Mouse (Mus musculus) kidney, adult 11 months (tissue): ENCODE measurements around the gene Galnt10.

ENCODE experiments used
- DNase-seq: peaks from one replicate; pipeline ENCODE4 v3.0.0; 2022

The Galnt10 gene

DNA sequence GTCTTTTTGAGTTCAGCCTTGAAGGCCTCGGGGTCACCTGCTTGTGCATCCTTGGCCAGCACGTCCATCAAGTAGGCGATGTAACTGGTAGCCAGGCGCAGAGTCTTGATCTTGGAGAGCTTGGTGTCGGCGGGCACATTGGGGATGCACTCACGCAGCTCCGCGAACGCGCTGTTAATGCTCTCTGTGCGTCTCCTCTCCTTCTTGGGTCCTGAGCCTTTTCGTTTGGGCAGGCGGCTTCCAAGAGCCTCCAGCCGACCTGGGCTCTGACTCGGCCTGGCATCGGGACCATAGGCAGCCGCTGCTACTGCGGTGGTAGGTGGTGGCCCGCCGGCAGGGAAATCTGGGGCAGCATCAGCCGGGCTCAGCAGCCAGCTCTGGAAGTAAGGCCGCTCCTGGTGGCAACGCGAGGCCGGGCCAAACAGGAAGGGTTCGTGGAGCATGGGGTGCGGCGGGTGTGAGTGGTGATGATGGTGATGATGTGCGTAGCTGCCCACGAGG is 186.1 kb downstream of the Galnt10 start:
- no peak for DNase-seq

DNA sequence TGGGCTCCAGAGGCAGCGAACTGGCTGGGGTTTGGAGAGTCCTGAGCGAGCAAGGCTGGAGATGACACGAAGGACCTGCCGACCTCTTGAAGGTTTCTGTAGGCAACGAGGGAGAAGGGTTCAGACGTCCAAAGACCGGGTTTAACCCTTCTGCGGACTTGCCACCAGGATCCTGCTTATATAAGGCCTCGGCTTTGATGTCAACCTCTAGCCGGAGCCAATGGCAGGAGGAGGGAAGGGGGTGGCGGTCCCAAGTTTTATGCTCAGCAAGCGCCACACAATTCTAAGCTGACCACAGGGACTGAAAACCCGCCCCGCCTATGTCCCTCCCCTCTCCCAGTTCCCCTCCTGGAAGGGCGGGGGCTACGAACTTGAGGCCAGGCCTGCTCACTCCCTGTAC is 186.6 kb downstream of the Galnt10 start:
- DNase-seq, result no peak

DNA sequence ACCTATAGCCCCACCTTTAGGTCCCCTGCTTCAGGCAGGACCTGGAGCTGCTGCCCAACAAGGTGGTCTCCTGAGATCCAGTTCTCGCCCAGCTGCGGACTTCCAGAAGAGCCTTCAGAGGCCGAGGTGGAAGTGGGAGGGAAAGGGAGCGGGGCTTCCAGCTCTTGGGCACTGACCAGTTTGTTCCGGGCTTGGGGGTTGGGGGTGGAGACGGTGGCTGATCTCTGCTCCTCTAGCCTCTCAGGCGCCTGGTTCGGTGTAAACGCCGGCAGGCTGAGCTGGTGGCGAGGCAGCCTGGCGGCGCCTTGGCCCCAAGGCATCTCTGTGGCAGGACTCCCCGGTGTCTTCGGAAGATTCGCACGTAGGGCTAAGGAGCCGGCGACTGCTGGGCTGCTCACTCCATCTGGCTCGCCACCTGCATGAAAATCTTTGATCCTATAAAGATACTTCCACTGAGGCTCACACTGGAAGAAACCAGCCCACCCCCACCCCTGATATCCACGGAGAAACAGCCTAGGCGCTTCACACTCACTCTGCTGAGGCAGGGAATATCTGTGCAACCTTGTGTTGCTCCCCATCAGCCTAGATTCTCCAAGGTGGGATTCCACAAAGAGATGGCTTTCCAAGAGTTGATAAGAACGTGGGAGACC is 187.4 kb downstream of the Galnt10 start, which contains the start of gene Hand1:
Gene Hand1, minus strand, starts transcription at position 267 of the 650 bp plus-strand sequence.
- no peak for DNase-seq

DNA sequence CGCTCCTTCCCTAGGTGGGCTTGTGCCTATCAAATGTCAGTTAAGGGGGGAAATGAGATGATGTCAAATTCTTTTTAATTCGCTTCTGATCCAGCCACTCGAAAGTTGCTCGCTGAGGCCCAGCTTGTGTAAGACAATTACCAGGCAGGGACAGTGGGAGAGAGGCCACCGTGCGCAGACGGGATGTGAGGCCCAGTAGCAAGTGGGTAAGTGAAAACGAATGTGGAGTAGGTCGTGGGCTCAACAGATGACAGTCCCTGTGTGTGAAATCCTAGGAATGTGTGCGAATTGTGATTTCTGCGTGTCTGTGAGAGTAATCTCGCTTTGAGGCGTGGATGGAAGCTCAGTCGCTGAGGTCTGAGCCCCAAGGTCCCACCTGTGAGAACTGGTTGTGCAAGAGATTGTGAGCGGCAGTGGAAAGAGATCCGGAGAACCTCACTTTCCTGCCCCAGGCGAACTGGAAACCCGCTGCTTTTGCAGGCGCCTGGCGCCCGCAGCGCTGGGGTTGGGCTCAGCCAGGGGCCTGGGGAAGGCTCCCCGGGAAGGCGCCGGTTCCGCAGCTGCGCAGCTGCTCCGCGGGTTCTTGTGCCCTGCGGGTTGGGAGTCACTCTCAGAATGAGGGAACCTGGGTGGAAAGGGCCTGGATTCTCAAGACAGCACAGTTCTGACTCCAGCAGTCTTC is 188.2 kb downstream of the Galnt10 start:
- DNase-seq, result no peak

DNA sequence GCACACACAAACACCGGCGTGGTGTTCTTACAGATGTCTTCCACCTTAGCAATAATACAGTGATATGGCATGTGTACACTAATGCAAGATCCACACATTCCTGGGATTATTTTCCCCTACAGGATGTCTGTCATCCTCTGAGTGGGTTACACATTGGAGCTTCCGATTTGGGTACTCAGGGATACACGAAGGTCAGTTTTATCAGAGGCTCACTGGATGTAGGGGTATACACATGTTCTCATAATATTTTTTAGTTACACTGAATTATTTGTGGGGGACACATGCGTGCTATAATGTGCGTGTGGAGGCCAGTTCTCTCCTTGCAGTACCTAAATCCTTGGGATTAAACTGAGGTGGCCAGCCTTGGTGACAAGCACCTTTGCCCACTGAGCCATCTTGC is 188.8 kb downstream of the Galnt10 start:
- DNase-seq, result no peak

DNA sequence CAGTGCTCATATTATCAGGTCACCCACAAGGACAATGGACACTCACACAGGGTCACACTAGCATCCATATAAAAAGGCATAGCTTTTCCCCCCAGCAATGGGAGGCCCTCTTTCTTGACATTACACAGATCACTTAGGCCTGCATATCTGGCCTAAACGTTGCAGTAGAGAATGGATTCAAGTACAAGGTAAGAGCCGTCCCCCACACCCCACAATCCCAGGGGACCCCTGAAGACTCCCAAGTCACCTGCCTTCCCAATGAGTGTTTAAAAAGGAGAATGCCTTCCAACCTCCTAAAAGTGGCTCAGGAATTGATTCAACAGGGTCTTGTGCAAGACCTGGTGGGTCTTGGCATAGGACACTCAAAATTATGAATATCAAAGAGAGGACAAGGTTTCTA is 190.1 kb downstream of the Galnt10 start:
- no peak for DNase-seq

DNA sequence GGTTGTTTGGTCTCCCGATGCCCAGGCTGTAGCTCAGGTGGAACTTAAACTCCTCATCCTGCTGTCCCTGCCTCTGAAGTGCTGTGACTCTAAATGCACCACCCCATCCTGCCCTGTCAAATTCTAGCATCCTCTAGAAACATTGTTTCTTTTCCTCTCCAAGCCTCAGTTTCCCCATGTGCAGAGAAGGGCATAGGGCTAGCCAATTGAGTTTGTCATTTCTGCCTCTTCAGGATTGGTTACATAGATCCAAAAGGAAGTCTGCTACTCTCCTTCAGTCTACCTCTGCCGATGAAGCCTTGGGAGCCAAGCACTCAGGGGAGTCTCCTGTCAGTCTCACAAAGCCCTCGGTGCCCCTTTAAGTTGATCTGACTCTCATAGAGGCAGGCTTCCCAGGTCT is 190.7 kb downstream of the Galnt10 start:
- DNase-seq, result no peak

DNA sequence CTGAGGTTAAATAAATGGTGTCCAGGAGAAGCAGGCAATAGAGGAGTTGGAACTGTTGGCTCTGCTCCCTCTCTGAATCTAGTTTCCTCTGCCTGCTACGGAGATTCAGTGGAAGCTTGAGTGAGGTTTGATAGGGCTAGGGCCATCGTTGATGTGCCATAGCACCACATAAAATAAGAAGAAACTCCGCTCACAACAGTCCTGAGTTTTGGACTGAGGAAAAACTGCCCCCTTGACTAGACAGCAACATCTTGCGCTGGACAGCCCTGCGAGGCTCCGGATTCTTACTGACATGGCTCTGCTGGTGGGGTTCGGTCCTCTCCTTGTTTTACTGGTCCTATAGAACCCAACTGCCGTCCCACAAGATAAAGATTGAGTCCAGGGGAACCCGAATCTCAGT is 191.2 kb downstream of the Galnt10 start:
- no peak for DNase-seq
